Comparison of ENCODE assay signal across 15 mouse cellular contexts in the genomic region with DNA sequence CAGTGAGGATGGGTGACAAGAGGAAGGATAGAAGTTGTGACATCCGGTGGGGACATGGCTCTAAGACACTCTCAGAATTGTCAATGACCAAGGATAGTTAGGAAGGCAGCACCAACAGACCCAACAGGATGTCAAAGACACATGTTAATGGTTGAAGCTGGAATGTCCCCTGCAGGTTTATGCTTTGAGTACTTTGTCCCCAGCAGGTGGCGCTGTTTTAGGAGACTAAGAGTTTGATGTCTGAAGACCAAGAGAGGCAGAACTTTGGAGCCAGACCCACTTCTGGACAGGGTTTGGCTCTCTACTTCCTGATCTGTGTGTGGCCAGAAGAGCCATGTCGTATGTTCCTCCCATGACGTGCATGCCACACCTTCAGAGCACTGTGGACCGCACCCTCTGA.
DNase-seq lines count a peak whose midpoint lies in the region; ATAC-seq and TF ChIP-seq lines count a peak whose summit lies in the region.
"Had no signal": no experiment of that assay in that cellular context is flagged by ENCODE, and none has a peak within 500 bp of the region (broad histone marks: within the 10 kb centered on the region; RNA-seq: fewer than 3 reads in every experiment).

No protein-coding gene starts in this region.

- H3K4me2 ChIP-seq in liver, postnatal 0 days (ENCODE audit: low read depth, low read length): no peak overlapping the region

- H3K9ac ChIP-seq in ES-E14 (ENCODE audit: insufficient read depth, low read depth, low read length, poor library complexity, severe bottlenecking): no peak overlapping the region
- no peak overlapping the region for H3K9ac ChIP-seq in liver, postnatal 0 days (replicated peaks)

- H3K27me3 ChIP-seq in liver, postnatal 0 days (ENCODE audit: insufficient read depth, low read length): no peaks in the 10 kb centered on the region
- no peaks in the 10 kb centered on the region for H3K27me3 ChIP-seq in heart, embryonic 10.5 days (ENCODE audit: insufficient read depth, poor library complexity, severe bottlenecking)

- no peaks in the 10 kb centered on the region for H3K9me3 ChIP-seq in ES-E14 (ENCODE audit: control insufficient read depth, insufficient read depth, low read depth, low read length)
- H3K9me3 ChIP-seq in liver, postnatal 0 days (ENCODE audit: low read length): no peaks in the 10 kb centered on the region
- H3K9me3 ChIP-seq in heart, embryonic 10.5 days: no peaks in the 10 kb centered on the region

- TF ChIP-seq EP300 in liver, postnatal 0 days (IDR thresholded peaks at IDR 0.05; ENCODE audit: low read depth): no peak

- ATAC-seq in liver, postnatal 0 days: no peak
- ATAC-seq: forebrain, embryonic 16.5 days had no signal

- peak; percentile 40 for TF ChIP-seq CTCF in liver, postnatal 0 days (IDR thresholded peaks at IDR 0.05; ENCODE audit: low read depth)

- peak; percentile 26 to 27 for DNase-seq in kidney, postnatal 4 days
- DNase-seq in kidney, adult 8-10 months: no peak
- DNase-seq in B cell, adult 2 months: peak; percentile 63 to 67
- peak; percentile 40 for DNase-seq in ES-E14 (ENCODE audit: low read depth, low spot score)
- DNase-seq in liver, postnatal 0 days: peak; percentile 34
- no peak for DNase-seq in MN1 (ENCODE audit: low spot score)
- DNase-seq in heart, embryonic 10.5 days (ENCODE audit: low spot score): no peak
- DNase-seq: adrenal gland, postnatal 36 days; cerebellum, adult 11-12 months; gastrocnemius, postnatal 36 days; heart, postnatal 10 days; right cerebral cortex, postnatal 25 days; thymus, postnatal 14 days had no signal

- WGBS in liver, postnatal 0 days (ENCODE audit: insufficient replicate concordance): 95% methylated on average over 5 of the region's 5 CpGs
- 92% methylated on average over 5 of the region's 5 CpGs for WGBS in heart, embryonic 10.5 days

- no peaks in the 10 kb centered on the region; a peak in 2 of 4 replicates for H3K4me1 ChIP-seq in ES-E14 (ENCODE audit: control insufficient read depth in 2 of 2, insufficient read depth in 2 of 2, low read length in 2 of 2, poor library complexity in 1 of 2)
- 0 out of 2 replicates have a peak, but pooled peaks cover 3% of the 10 kb centered on the region for H3K4me1 ChIP-seq in liver, postnatal 0 days (ENCODE audit: insufficient read depth)
- H3K4me1 ChIP-seq in heart, embryonic 10.5 days: no peaks in the 10 kb centered on the region
- H3K4me1 ChIP-seq: megakaryocyte, embryonic 14.5 days had no signal

- H3K36me3 ChIP-seq in ES-E14 (ENCODE audit: control insufficient read depth, insufficient read depth, low read length, poor library complexity, severe bottlenecking): no peaks in the 10 kb centered on the region
- no peaks in the 10 kb centered on the region for H3K36me3 ChIP-seq in liver, postnatal 0 days (replicated peaks; ENCODE audit: insufficient read depth, low read length)
- H3K36me3 ChIP-seq in heart, embryonic 10.5 days: no peaks in the 10 kb centered on the region

- H3K4me3 ChIP-seq in ES-E14 (ENCODE audit: insufficient read depth in 1 of 2, low read depth in 1 of 2, low read length in 2 of 2, poor library complexity in 1 of 2, severe bottlenecking in 1 of 2): no peak overlapping the region
- no peak overlapping the region for H3K4me3 ChIP-seq in liver, postnatal 0 days (ENCODE audit: low read depth, low read length)
- no peak overlapping the region for H3K4me3 ChIP-seq in heart, embryonic 10.5 days
- H3K4me3 ChIP-seq: megakaryocyte, embryonic 14.5 days had no signal

- H3K27ac ChIP-seq in ES-E14 (ENCODE audit: insufficient read depth, low read depth, low read length, poor library complexity, severe bottlenecking): no peak overlapping the region
- H3K27ac ChIP-seq in liver, postnatal 0 days (ENCODE audit: low read depth): no peak overlapping the region
- no peak overlapping the region for H3K27ac ChIP-seq in heart, embryonic 10.5 days

- in situ Hi-C loops in ES-E14 (cut with MboI; ENCODE audit: low sequenced_read_pairs in 2 of 2, unreplicated experiment in 2 of 2): no loop called here

TF ChIP-seq in ES-E14, 5 proteins besides CTCF, POLR2A, EP300 and RAD21:
- TF ChIP-seq ZC3H11A (IDR thresholded peaks at IDR 0.05; ENCODE audit: borderline replicate concordance, low read depth, low read length) (no peak), MAFK (IDR thresholded peaks at IDR 0.05; ENCODE audit: insufficient read depth, low read depth, low read length) (no peak), HCFC1 (IDR thresholded peaks at IDR 0.05; ENCODE audit: borderline replicate concordance, insufficient read depth, low read length) (no peak), ZNF384 (IDR thresholded peaks at IDR 0.05; ENCODE audit: low read depth, low read length) (no peak)

Comparison
In these comparisons a context has a peak if more than half of its experiments do, and no peak if none do; other contexts are left out.
1. DNase-seq: peak in kidney, postnatal 4 days (2 of 2), B cell, adult 2 months (2 of 2), ES-E14 (single experiment) and liver, postnatal 0 days (single experiment); none in kidney, adult 8-10 months (0 of 2), MN1 (single experiment) and heart, embryonic 10.5 days (single experiment).